Mouse (Mus musculus) intestine, embryonic 16.5 days (tissue): ENCODE results near the gene Map3k3. TPM values are rescaled to one million over a fixed set of nuclear protein-coding genes. Genes with fewer than 3 reads are reported as not detected.

Experiments
- ATAC-seq: fragments of 200-750 bp; cut with Nextera tagmentation; 2 replicates; pipeline ENCODE4 v1.8.0; 2017; ENCODE audit warnings: moderate TSS enrichment, moderate library complexity
- H3K27ac ChIP-seq: fragments of 300-500 bp; sonication (generic); 2 replicates; pipeline ENCODE4 v1.5.1; 2014; ENCODE audit warnings: mild to moderate bottlenecking, low read length
- H3K27me3 ChIP-seq: fragments of 300-500 bp; sonication (generic); replicated peaks from 2 replicates; pipeline ENCODE4 v1.6.1; 2014; ENCODE audit warnings: low read length, control low read depth, mixed read lengths; ENCODE audit not compliant: control insufficient read depth, insufficient read depth
- H3K36me3 ChIP-seq: fragments of 300-500 bp; sonication (generic); 2 replicates; pipeline ENCODE4 v1.6.1; 2014; ENCODE audit warnings: low read length, control low read depth; ENCODE audit not compliant: control insufficient read depth, insufficient read depth
- H3K4me1 ChIP-seq: fragments of 300-500 bp; sonication (generic); 2 replicates; pipeline ENCODE4 v1.6.1; 2014; ENCODE audit warnings: low read length, control low read depth, mixed read lengths; ENCODE audit not compliant: control insufficient read depth, insufficient read depth
- H3K4me2 ChIP-seq: fragments of 300-500 bp; sonication (generic); 2 replicates; pipeline ENCODE4 v1.6.1; 2014; ENCODE audit warnings: low read depth, low read length, control low read depth
- H3K4me3 ChIP-seq: fragments of 300-500 bp; sonication (generic); 2 replicates; pipeline ENCODE4 v1.5.1; 2014; ENCODE audit warnings: mild to moderate bottlenecking, low read length
- H3K9ac ChIP-seq: fragments of 300-500 bp; sonication (generic); 2 replicates; pipeline ENCODE4 v1.6.1; 2014; ENCODE audit warnings: low read depth, low read length
- H3K9me3 ChIP-seq: fragments of 300-500 bp; sonication (generic); 2 replicates; pipeline ENCODE4 v1.6.1; 2016; ENCODE audit warnings: low read length, control low read depth; ENCODE audit not compliant: control insufficient read depth
- whole genome bisulfite sequencing: fragments of 180-500 bp; shearing (Covaris S2); extraction: QIAGEN DNeasy Blood & Tissue Kit; methylation state at CpG from one replicate; pipeline ENCODE4 v1.1.7; 2014; 5-methylcytosine and 5-hydroxymethylcytosine counted together
- polyA plus RNA-seq: library from polyadenylated mRNA; unstranded; fragments of >200 nt; fragmentation: Nextera tagmentation; extraction: Ambion mirVana; gene quantifications from 2 replicates; pipeline ENCODE4 v1.2.1, GENCODE M21; 2015

The Map3k3 gene
- polyA plus RNA-seq, 1 experiment from 2014 or later: 6.1 TPM

DNA sequence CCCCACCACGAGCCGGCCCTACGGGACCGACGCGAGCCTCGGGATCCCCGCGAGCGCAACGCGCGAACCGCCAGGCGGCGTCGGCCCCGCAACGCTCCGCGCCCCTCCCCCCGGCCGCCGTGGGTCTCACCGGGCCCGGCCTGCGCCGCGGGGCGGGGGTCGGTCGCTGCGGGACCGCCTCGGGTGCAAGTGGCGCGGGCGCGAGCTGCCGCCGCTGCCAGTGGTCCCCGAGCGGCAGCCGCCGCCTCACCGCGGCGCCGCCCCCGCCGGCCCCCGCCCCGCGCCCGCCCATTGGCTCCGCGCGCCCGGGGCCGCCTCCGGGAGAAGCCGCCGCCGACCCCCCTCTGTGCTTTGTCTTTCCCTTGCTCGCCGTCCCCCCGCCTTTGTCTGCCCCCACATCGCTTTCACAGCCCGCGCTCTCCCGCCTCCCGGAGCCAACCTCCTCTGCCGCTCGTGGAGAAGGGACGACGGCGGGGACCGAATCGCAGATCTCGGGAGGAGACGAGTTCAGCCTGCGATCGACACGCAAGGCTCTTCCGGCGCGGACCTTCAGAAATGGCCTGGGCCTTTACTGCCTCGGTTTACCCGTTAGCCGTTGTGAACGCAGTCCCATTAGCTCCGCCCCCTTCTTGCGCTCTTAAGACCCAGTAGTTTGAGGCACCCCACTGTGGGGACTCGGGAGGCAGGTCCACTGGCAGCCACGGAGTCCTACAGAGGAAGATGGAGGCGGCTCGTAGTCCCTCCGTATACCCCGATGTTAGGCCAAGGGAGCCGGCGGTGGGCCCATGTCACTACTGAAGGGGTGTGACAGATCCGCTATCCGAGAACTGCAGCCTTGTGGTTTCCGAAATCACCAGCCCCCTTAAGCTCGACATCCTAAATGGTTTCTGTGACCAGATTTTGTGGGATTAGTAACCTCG lies 75.8 kb downstream of the Map3k3 start:
- WGBS: under 1% methylated on average over 70 of the region's 106 CpGs
- peak overlapping the region; percentile 89 for H3K27ac ChIP-seq
- H3K9me3 ChIP-seq: no peaks in the 10 kb centered on the region
- H3K27me3 ChIP-seq: no peaks in the 10 kb centered on the region
- H3K36me3 ChIP-seq: 0 out of 2 replicates have a peak, but pooled peaks cover 3% of the 10 kb centered on the region
- peaks cover 25% of the 10 kb centered on the region for H3K4me1 ChIP-seq
- H3K4me3 ChIP-seq: peak overlapping the region; percentile 72
- peak; percentile 76 for ATAC-seq
- H3K9ac ChIP-seq: peak overlapping the region; percentile 85
- peak overlapping the region; percentile 94 for H3K4me2 ChIP-seq

DNA sequence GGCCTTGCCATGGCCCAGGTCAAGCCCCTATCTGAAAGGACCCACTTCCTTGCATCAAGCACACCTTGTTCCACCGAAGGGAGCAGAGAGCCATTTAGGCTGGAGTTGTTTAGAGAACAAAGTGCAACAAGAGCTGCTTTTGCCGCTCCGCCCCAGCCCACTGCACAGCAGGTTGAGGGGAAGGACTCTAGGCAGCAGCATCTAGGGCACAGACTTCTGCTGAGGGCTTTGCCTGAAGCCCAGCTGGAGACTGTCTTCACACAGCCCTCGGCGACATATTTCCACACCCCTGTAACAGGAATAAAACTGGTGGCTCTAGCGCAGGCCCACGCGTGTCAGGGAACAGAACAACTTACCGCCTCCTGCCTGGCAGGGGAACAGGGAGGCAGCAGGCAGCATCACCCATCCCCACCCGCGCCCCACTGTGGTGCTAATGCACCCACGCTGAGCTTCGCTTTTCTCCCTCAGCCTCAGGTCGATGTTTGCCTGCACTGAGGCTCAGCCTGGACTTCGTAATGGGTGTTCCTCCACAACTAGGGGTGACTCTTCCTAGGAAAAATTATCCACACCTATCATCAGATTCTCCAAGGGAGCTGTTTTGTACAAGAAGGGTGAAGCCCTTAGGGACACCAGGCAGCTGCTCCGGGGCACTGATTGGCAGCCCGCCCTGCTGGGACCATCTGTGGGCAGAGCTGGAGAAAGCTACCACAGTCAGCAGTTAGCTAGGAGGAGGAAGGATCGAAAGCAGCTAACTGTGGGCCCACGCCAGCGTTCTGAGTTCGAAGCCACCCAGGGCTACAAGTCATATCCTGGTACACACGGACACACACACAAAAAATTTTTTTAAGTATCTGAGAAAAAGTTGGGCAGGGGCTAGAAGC lies 76.7 kb downstream of the Map3k3 start, which contains the start of the genes Gm10840 and Limd2:
Gene Gm10840 (plus strand): TSS at position 10 of the 881 bp plus-strand sequence.
Gene Limd2 (minus strand): TSS at position 20 of the 881 bp plus-strand sequence.
- peak; percentile 47 for ATAC-seq
- no peaks in the 10 kb centered on the region for H3K9me3 ChIP-seq
- peak within 1 kb of the TSS; percentile 85 for H3K9ac ChIP-seq
- H3K4me3 ChIP-seq: peak within 1 kb of the TSS; percentile 72
- WGBS: 33% methylated on average over 22 of the region's 22 CpGs
- no peaks in the 10 kb centered on the region for H3K27me3 ChIP-seq
- H3K4me1 ChIP-seq: peaks cover 25% of the 10 kb centered on the region
- 0 out of 2 replicates have a peak, but pooled peaks cover 3% of the 10 kb centered on the region for H3K36me3 ChIP-seq
- H3K27ac ChIP-seq: peak within 1 kb of the TSS; percentile 89
- H3K4me2 ChIP-seq: peak within 1 kb of the TSS; percentile 94

DNA sequence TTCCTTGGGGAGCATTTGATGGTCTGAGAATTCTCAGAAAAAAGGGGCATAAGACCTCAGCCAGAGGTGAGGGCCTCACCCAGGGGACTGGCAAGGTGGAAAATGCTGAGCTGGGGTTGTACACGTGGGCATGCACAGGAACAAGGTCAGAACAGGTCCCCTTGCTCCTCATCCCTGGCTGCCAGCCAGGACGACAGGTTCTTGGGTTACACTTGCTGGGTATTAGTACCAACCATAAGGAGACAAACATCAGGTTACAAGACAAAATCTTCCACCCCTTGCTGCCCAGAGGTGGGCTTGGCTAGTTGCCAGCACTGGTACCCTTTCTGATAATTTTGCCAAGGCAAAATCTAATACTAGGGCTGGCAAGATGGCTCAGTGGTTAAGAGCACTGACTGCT lies 77.8 kb downstream of the Map3k3 start:
- Histone ChIP-seq H3K27ac (no peak overlapping the region), H3K27me3 (no peaks in the 10 kb centered on the region), H3K9ac (no peak overlapping the region), H3K4me1 (peaks cover 25% of the 10 kb centered on the region), H3K4me3 (no peak overlapping the region), H3K9me3 (no peaks in the 10 kb centered on the region), H3K36me3 (no peaks in the 10 kb centered on the region), H3K4me2 (no peak overlapping the region)
- ATAC-seq: no peak
- 79% methylated on average over 2 of the region's 2 CpGs for WGBS

DNA sequence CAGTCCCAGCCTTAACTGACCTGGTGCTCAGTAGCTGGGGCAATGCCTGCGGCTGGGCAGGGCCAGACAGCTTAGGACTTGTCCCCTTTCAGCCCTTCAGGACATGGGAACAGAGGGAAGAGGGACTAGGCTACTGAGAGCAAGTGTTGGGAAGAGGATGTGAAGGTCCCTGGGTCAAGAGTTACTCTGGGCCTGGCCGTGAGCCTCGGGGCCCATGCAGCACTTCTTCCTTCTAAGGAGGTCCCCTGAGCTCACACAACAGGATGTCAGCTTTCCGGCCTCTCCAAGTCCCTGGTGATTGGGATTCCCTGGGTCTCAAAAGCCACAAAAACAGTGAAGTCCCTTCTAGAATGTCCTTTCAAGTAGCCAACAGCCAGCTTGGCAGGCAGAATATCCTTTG lies 79.1 kb downstream of the Map3k3 start:
- H3K27me3 ChIP-seq: no peaks in the 10 kb centered on the region
- H3K4me2 ChIP-seq: no peak overlapping the region
- peaks cover 17% of the 10 kb centered on the region for H3K4me1 ChIP-seq
- no peak overlapping the region for H3K9ac ChIP-seq
- H3K4me3 ChIP-seq: no peak overlapping the region
- H3K9me3 ChIP-seq: no peaks in the 10 kb centered on the region
- H3K27ac ChIP-seq: no peak overlapping the region
- 76% methylated on average over 4 of the region's 4 CpGs for WGBS
- H3K36me3 ChIP-seq: no peaks in the 10 kb centered on the region
- ATAC-seq: no peak

DNA sequence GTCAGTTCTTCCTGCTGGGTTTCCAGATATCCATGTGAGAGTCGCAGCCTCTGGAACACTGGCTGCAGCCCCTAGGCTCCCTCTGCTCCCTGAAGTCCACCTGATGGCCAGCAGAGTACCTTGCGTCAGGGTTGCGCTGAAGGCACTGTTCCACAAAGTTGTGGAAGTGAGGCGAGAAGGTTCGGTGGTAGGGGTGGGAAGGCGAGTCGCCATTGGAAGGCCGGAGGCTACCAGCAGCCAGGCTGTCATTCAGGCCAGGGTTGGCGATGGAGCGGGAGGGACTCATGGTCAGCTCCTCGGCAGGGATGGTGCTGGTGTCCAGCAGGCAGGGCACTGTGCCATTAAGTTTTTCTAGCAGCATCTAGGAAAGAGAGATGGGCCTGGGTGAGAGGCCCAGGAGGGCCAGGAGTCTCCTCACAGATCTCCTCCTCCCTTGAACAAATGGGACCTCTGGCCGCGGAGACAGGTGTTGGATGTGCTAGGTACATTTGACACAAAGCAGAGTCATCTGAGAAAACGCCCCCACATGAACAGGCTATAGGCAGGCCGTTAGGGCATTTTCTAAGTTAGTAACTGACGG lies 80.3 kb downstream of the Map3k3 start:
- ATAC-seq: no peak
- WGBS: 91% methylated on average over 16 of the region's 16 CpGs
- no peaks in the 10 kb centered on the region for H3K36me3 ChIP-seq
- no peak overlapping the region for H3K4me3 ChIP-seq
- no peak overlapping the region for H3K9ac ChIP-seq
- no peak overlapping the region for H3K27ac ChIP-seq
- H3K9me3 ChIP-seq: no peaks in the 10 kb centered on the region
- no peaks in the 10 kb centered on the region for H3K27me3 ChIP-seq
- H3K4me2 ChIP-seq: no peak overlapping the region
- peaks cover 9% of the 10 kb centered on the region; the same call in 1 of the 2 replicates for H3K4me1 ChIP-seq

DNA sequence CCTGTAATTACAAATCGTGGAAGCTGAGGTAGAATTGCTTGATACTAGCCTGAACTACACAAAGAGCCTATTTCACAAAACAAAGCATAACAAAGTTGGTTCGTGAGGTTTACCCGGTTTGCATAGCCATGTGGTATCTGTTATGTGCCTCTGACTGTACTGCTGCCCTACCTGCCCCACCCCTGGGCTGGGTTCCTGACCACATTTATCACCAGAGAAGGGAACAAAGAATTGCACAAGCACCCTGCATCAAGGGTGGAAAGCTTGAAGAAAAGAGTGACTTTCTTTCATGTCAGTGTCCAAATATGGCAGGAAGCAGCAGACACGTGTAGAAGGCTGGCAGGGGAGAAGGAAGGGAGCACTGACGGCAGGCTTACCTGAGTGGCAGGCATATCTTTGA lies 83.0 kb downstream of the Map3k3 start:
- ATAC-seq: peak; percentile 71
- Histone ChIP-seq H3K4me3 (no peak overlapping the region), H3K9ac (no peak overlapping the region), H3K27me3 (no peaks in the 10 kb centered on the region), H3K9me3 (no peaks in the 10 kb centered on the region), H3K4me1 (no peaks in the 10 kb centered on the region), H3K4me2 (no peak overlapping the region), H3K36me3 (no peaks in the 10 kb centered on the region), H3K27ac (no peak overlapping the region)
- WGBS: 72% methylated on average over 5 of the region's 5 CpGs

DNA sequence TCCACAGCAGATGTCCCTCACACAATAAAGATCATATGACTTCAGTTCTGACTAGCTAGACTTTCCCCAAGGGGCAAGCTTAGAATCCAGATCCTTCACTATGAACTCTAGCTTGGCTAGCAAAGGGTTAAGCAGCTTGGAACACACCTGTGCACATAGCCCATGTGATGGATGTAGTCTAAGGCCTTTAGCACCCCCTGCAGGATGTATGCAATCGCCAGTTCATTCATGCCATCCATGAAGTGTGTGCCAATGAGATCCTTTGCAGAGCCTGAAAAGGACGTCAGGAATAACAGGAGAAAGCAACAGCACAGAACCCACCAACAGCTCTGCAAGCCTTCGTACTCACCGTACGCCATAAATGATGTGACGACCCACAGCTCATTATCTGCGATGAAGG lies 86.4 kb downstream of the Map3k3 start:
- Histone ChIP-seq H3K27ac (no peak overlapping the region), H3K27me3 (no peaks in the 10 kb centered on the region), H3K36me3 (no peaks in the 10 kb centered on the region), H3K9me3 (no peaks in the 10 kb centered on the region), H3K4me3 (no peak overlapping the region), H3K4me1 (no peaks in the 10 kb centered on the region), H3K4me2 (no peak overlapping the region), H3K9ac (no peak overlapping the region)
- WGBS: 80% methylated on average over 7 of the region's 7 CpGs
- no peak for ATAC-seq

DNA sequence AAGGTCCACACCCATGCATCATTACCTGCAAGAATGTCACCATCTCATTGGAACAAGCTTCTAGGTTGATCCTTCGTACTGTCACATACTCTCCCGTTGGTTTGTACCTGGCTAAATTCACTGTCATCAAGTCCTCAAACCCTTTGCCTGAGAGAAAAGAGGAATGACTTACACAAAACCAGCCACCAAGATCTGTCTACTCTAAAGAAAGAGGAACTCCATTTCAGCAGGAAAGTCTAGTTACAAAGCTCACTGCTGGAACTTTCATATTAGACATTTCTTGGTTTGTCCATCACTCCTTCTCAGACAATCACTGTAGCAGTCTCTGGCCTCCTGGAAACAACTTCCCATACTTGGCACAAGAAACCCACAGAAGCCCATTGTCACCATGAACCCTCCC lies 88.8 kb downstream of the Map3k3 start:
- no peaks in the 10 kb centered on the region for H3K27me3 ChIP-seq
- no peak for ATAC-seq
- no peak overlapping the region for H3K4me3 ChIP-seq
- no peaks in the 10 kb centered on the region for H3K9me3 ChIP-seq
- H3K4me1 ChIP-seq: no peaks in the 10 kb centered on the region
- WGBS: 87% methylated on average over 2 of the region's 2 CpGs
- H3K36me3 ChIP-seq: no peaks in the 10 kb centered on the region
- H3K9ac ChIP-seq: no peak overlapping the region
- no peak overlapping the region for H3K27ac ChIP-seq
- no peak overlapping the region for H3K4me2 ChIP-seq

DNA sequence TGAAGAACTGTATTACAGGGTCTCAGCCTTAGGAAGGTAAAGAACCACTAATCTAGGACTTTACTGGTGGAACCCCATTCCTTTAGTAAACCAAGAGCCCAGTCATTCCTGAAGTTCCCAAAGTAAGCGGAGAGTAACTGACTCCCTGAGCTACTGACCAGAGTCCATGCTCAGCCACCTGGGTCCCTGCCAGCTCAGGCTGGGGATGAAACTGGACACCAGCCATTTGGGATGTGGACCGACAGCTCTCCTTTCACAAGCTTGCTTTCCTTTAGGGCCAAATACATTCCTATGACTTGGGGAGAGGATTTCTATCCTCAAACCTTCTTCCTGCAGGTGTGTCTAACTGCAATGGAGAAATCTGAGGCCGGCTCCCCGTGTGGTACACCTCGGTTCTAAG lies 90.0 kb downstream of the Map3k3 start:
- Histone ChIP-seq H3K4me1 (no peaks in the 10 kb centered on the region), H3K9ac (no peak overlapping the region), H3K36me3 (no peaks in the 10 kb centered on the region), H3K27ac (no peak overlapping the region), H3K4me3 (no peak overlapping the region), H3K4me2 (no peak overlapping the region), H3K9me3 (no peaks in the 10 kb centered on the region), H3K27me3 (no peaks in the 10 kb centered on the region)
- 73% methylated on average over 5 of the region's 5 CpGs for WGBS
- no peak for ATAC-seq
